Mouse (Mus musculus) MEL (cell line): ENCODE measurements around the gene Adam11. TPM values are rescaled to one million over a fixed set of nuclear protein-coding genes. Genes with fewer than 3 reads are reported as not detected.

Experiments used
- DNase-seq: peaks from one replicate; pipeline ENCODE4 v3.0.0; 2011; ENCODE audit warnings: low read depth, low spot score
- H3K27ac ChIP-seq: 2 replicates; pipeline ENCODE4 v1.5.1; 2012; ENCODE audit warnings: low read depth, mild to moderate bottlenecking, control low read depth, low read length, moderate library complexity; ENCODE audit not compliant: control insufficient read depth
- H3K27me3 ChIP-seq, 2 experiments: fragments of 150-350 bp in 1 of 2; sonication (generic) in 1 of 2; 2 replicates each; pipeline ENCODE4 v1.6.1; 2012; ENCODE audit warnings: low read length in 2 of 2, mild to moderate bottlenecking in 2 of 2, improper control_type of control experiment in 1 of 2, moderate library complexity in 1 of 2; ENCODE audit not compliant: insufficient read depth in 2 of 2, control insufficient read depth in 1 of 2
- H3K36me3 ChIP-seq, 2 experiments: 2 replicates each; pipeline ENCODE4 v1.6.1; 2012 to 2014; ENCODE audit warnings: low read length in 2 of 2, improper control_type of control experiment in 1 of 2, inconsistent platforms in 1 of 2, mild to moderate bottlenecking in 1 of 2; ENCODE audit not compliant: insufficient read depth in 2 of 2, control insufficient read depth in 1 of 2
- H3K4me1 ChIP-seq, 2 experiments: fragments of 150-350 bp in 1 of 2; sonication (generic) in 1 of 2; 2 replicates each; pipeline ENCODE4 v1.6.1; 2012; ENCODE audit warnings: low read length in 2 of 2, improper control_type of control experiment in 1 of 2, mild to moderate bottlenecking in 1 of 2; ENCODE audit not compliant: insufficient read depth in 2 of 2, control insufficient read depth in 1 of 2
- H3K4me3 ChIP-seq, 2 experiments: fragments of 150-350 bp in 1 of 2; sonication (generic) in 1 of 2; 2 replicates each; pipeline ENCODE4 v1.5.1; 2012; ENCODE audit warnings: low read depth in 2 of 2, low read length in 2 of 2, mild to moderate bottlenecking in 2 of 2, moderate library complexity in 2 of 2, control low read depth in 1 of 2, improper control_type of control experiment in 1 of 2; ENCODE audit not compliant: control insufficient read depth in 1 of 2, insufficient read depth in 1 of 2
- H3K79me2 ChIP-seq: 2 replicates; pipeline ENCODE4 v1.6.1; 2012; ENCODE audit warnings: mild to moderate bottlenecking, low read length, moderate library complexity; ENCODE audit not compliant: control insufficient read depth, poor library complexity, insufficient read depth
- H3K9ac ChIP-seq: 2 replicates; pipeline ENCODE4 v1.6.1; 2012; ENCODE audit warnings: low read depth, mild to moderate bottlenecking, control low read depth, low read length, moderate library complexity; ENCODE audit not compliant: control insufficient read depth, poor library complexity, severe bottlenecking
- H3K9me3 ChIP-seq: fragments of 150-350 bp; sonication (generic); replicated peaks from 2 replicates; pipeline ENCODE4 v1.6.1; 2012; ENCODE audit warnings: mild to moderate bottlenecking, low read length, improper control_type of control experiment, moderate library complexity; ENCODE audit not compliant: insufficient read depth
- BHLHE40 ChIP-seq: IDR thresholded peaks from 2 replicates; pipeline ENCODE4 v1.6.1; 2012; ENCODE audit warnings: low read depth, mild to moderate bottlenecking, inconsistent platforms, low read length, improper control_type of control experiment, borderline replicate concordance
- CHD1 ChIP-seq: IDR thresholded peaks from 2 replicates; pipeline ENCODE4 v1.6.1; 2012; ENCODE audit warnings: low read depth, mild to moderate bottlenecking, inconsistent platforms, low read length, improper control_type of control experiment
- GABPA ChIP-seq: IDR thresholded peaks from 2 replicates; pipeline ENCODE4 v1.6.1; 2012; ENCODE audit warnings: low read depth, mild to moderate bottlenecking, inconsistent platforms, low read length, improper control_type of control experiment, moderate library complexity
- GATA1 ChIP-seq: IDR thresholded peaks from 2 replicates; pipeline ENCODE4 v1.6.1; 2011; ENCODE audit warnings: low read depth, low read length, improper control_type of control experiment
- HCFC1 ChIP-seq: IDR thresholded peaks from 2 replicates; pipeline ENCODE4 v1.6.1; 2012; ENCODE audit warnings: low read depth, mild to moderate bottlenecking, inconsistent platforms, low read length, improper control_type of control experiment, moderate library complexity
- MAFK ChIP-seq: IDR thresholded peaks from 2 replicates; pipeline ENCODE4 v1.6.1; 2011; ENCODE audit warnings: low read depth, mild to moderate bottlenecking, low read length, improper control_type of control experiment, borderline replicate concordance
- MAX ChIP-seq: IDR thresholded peaks from 2 replicates; pipeline ENCODE4 v1.6.1; 2011; ENCODE audit warnings: low read length, improper control_type of control experiment
- MEF2A ChIP-seq: IDR thresholded peaks from 2 replicates; pipeline ENCODE4 v1.6.1; 2014; ENCODE audit warnings: low read depth, mild to moderate bottlenecking, inconsistent platforms, low read length, improper control_type of control experiment; ENCODE audit not compliant: poor library complexity, insufficient replicate concordance, severe bottlenecking; ENCODE audit errors: extremely low read depth
- MYB ChIP-seq: IDR thresholded peaks from 2 replicates; pipeline ENCODE4 v1.6.1; 2011; ENCODE audit warnings: mild to moderate bottlenecking, low read depth, low read length, improper control_type of control experiment
- MYC ChIP-seq: IDR thresholded peaks from 2 replicates; pipeline ENCODE4 v1.6.1; 2011; ENCODE audit warnings: low read depth, mild to moderate bottlenecking, low read length, improper control_type of control experiment, moderate library complexity
- POLR2A ChIP-seq, 2 experiments: IDR thresholded peaks; 2 replicates each; pipeline ENCODE4 v1.6.1; 2011 to 2012; ENCODE audit warnings: low read length in 2 of 2, mild to moderate bottlenecking in 2 of 2, control low read depth in 1 of 2, improper control_type of control experiment in 1 of 2, low read depth in 1 of 2, moderate library complexity in 1 of 2; ENCODE audit not compliant: control insufficient read depth in 1 of 2, insufficient read depth in 1 of 2, poor library complexity in 1 of 2
- POLR2AphosphoS2 ChIP-seq: IDR thresholded peaks from 2 replicates; pipeline ENCODE4 v1.6.1; 2011; ENCODE audit warnings: low read length, improper control_type of control experiment
- RAD21 ChIP-seq: IDR thresholded peaks from 2 replicates; pipeline ENCODE4 v1.6.1; 2011; ENCODE audit warnings: mild to moderate bottlenecking, low read depth, low read length, improper control_type of control experiment
- SIN3A ChIP-seq: IDR thresholded peaks from 2 replicates; pipeline ENCODE4 v1.6.1; 2012; ENCODE audit warnings: low read length, improper control_type of control experiment, inconsistent platforms
- UBTF ChIP-seq: IDR thresholded peaks from 2 replicates; pipeline ENCODE4 v1.6.1; 2012; ENCODE audit warnings: low read depth, mild to moderate bottlenecking, inconsistent platforms, low read length, improper control_type of control experiment, moderate library complexity, borderline replicate concordance; ENCODE audit not compliant: insufficient read depth
- USF2 ChIP-seq, 2 experiments: IDR thresholded peaks; 2 replicates each; pipeline ENCODE4 v1.6.1; 2011 to 2012; ENCODE audit warnings: improper control_type of control experiment in 2 of 2, low read length in 2 of 2, borderline replicate concordance in 1 of 2, inconsistent platforms in 1 of 2, low read depth in 1 of 2, mild to moderate bottlenecking in 1 of 2; ENCODE audit not compliant: insufficient read depth in 1 of 2
- ZNF384 ChIP-seq: IDR thresholded peaks from 2 replicates; pipeline ENCODE4 v1.6.1; 2012; ENCODE audit warnings: low read depth, mild to moderate bottlenecking, inconsistent platforms, low read length, improper control_type of control experiment
- polyA plus RNA-seq, 2 experiments: library from polyadenylated mRNA; stranded (reverse) in 1 of 2; unstranded in 1 of 2; fragments of >175 nt in 1 of 2; fragments of >200 nt in 1 of 2; gene quantifications; 2 replicates each; pipeline versions ENCODE4 v1.2.1 to v1.2.4; 2012; ENCODE audit warnings: low replicate concordance in 2 of 2, low read depth in 1 of 2; ENCODE audit not compliant: insufficient read length in 2 of 2, insufficient read depth in 1 of 2, missing spikeins in 1 of 2
- total RNA-seq: library from RNA; depleted of rRNA; stranded (reverse); fragments of 300-350 nt; gene quantifications from 2 replicates; pipeline ENCODE4 v1.2.3, GENCODE M21; 2012

Gene Adam11
- total and polyA plus RNA-seq, 3 experiments = 0.08 to 0.36 TPM; not detected in 1

GRCm38 (mm10) chr11:102749712-102750111 lies 11.5 kb upstream of the Adam11 start:
- Histone ChIP-seq H3K4me1 (no peaks in the 10 kb centered on the region), H3K27me3 (peaks cover 15 to 19% of the 10 kb centered on the region in 2 experiments), H3K27ac (no peak overlapping the region), H3K9ac (no peak overlapping the region), H3K9me3 (no peaks in the 10 kb centered on the region), H3K4me3 (no peak overlapping the region), H3K79me2 (no peaks in the 10 kb centered on the region), H3K36me3 (no peaks in the 10 kb centered on the region)
- TF ChIP-seq GATA1 (no peak), BHLHE40 (no peak), MAX (no peak), UBTF (no peak), CHD1 (no peak), MYC (no peak), USF2 (IDR thresholded peaks at IDR 0.05; ENCODE audit: borderline replicate concordance in 1 of 2, insufficient read depth in 1 of 2, low read depth in 1 of 2, low read length in 2 of 2) (no peak), ZNF384 (no peak)
- DNase-seq = no peak

- no peaks in the 10 kb centered on the region for H3K36me3 ChIP-seq
- H3K4me1 ChIP-seq = no peaks in the 10 kb centered on the region
- H3K4me3 ChIP-seq = no peak overlapping the region
- no peak overlapping the region for H3K9ac ChIP-seq
- peaks cover 15 to 24% of the 10 kb centered on the region in 2 experiments for H3K27me3 ChIP-seq
- TF ChIP-seq GABPA = no peak
- no peak for TF ChIP-seq MYB
- no peak for TF ChIP-seq MAFK
- TF ChIP-seq POLR2A (IDR thresholded peaks at IDR 0.05; ENCODE audit: control insufficient read depth in 1 of 2, insufficient read depth in 1 of 2, low read depth in 1 of 2, low read length in 2 of 2, poor library complexity in 1 of 2) = no peak
- TF ChIP-seq POLR2AphosphoS2 = no peak
- no peak for TF ChIP-seq SIN3A
- TF ChIP-seq USF2 (IDR thresholded peaks at IDR 0.05; ENCODE audit: borderline replicate concordance in 1 of 2, insufficient read depth in 1 of 2, low read depth in 1 of 2, low read length in 2 of 2) = no peak
- no peak for TF ChIP-seq MEF2A
- no peak for TF ChIP-seq RAD21
- TF ChIP-seq HCFC1 = no peak
- H3K9me3 ChIP-seq = no peaks in the 10 kb centered on the region
- H3K27ac ChIP-seq = no peak overlapping the region
- DNase-seq = no peak
- no peaks in the 10 kb centered on the region for H3K79me2 ChIP-seq
Measured at GRCm38 (mm10) chr11:102752896-102753590, 8.2 kb upstream of the Adam11 start.
